Mouse (Mus musculus) embryonic facial prominence, embryonic 11.5 days (tissue): ENCODE measurements at regions not wholly inside any gene's neighbourhood (a gene's known extent, or its start where the extent isn't known, plus 50 kb on each side); places are given as distances from the start of the nearest gene placed in this dataset.
"Not testable (repeated sequence)": the region's sequence is repeated elsewhere in the genome, so short reads cannot be mapped to it uniquely, and the experiment has no call there.

Source experiments
- ATAC-seq: fragments of 200-750 bp; cut with Nextera tagmentation; replicated peaks from 2 replicates; pipeline ENCODE4 v1.8.0; 2017; ENCODE audit warnings: low read depth; ENCODE audit not compliant: insufficient number of reproducible peaks, low FRiP score, low TSS enrichment
- DNase-seq: peaks from one replicate; pipeline ENCODE4 v3.0.0-alpha.2; 2015; ENCODE audit warnings: low spot score
- H3K27ac ChIP-seq: fragments of 300-500 bp; sonication (generic); replicated peaks from 2 replicates; pipeline ENCODE4 v1.5.1; 2014; ENCODE audit warnings: mild to moderate bottlenecking, low read depth, low read length, control low read depth
- H3K27me3 ChIP-seq: fragments of 300-500 bp; sonication (generic); 2 replicates; pipeline ENCODE4 v1.6.1; 2014; ENCODE audit warnings: mild to moderate bottlenecking, low read length, moderate library complexity, mixed read lengths; ENCODE audit not compliant: control insufficient read depth, insufficient read depth
- H3K36me3 ChIP-seq: fragments of 300-500 bp; sonication (generic); replicated peaks from 2 replicates; pipeline ENCODE4 v1.6.1; 2014; ENCODE audit warnings: low read depth, mild to moderate bottlenecking, low read length, moderate library complexity, mixed read lengths; ENCODE audit not compliant: control insufficient read depth, insufficient read depth
- H3K4me1 ChIP-seq: fragments of 300-500 bp; sonication (generic); 2 replicates; pipeline ENCODE4 v1.6.1; 2014; ENCODE audit warnings: low read length, mixed read lengths; ENCODE audit not compliant: control insufficient read depth, insufficient read depth
- H3K4me2 ChIP-seq: fragments of 300-500 bp; sonication (generic); 2 replicates; pipeline ENCODE4 v1.6.1; 2014; ENCODE audit warnings: low read depth, mild to moderate bottlenecking, control low read depth, low read length, moderate library complexity
- H3K4me3 ChIP-seq: fragments of 300-500 bp; sonication (generic); 2 replicates; pipeline ENCODE4 v1.5.1; 2014; ENCODE audit warnings: low read depth, low read length, control low read depth
- H3K9ac ChIP-seq: fragments of 300-500 bp; sonication (generic); replicated peaks from 2 replicates; pipeline ENCODE4 v1.6.1; 2014; ENCODE audit warnings: mild to moderate bottlenecking, control low read depth, low read length
- H3K9me3 ChIP-seq: fragments of 300-500 bp; sonication (generic); replicated peaks from 2 replicates; pipeline ENCODE4 v1.6.1; 2016; ENCODE audit warnings: mild to moderate bottlenecking, low read length, inconsistent platforms, mixed read lengths; ENCODE audit not compliant: control insufficient read depth
- WGBS: fragments of 180-500 bp; shearing (Covaris S2); extraction: QIAGEN DNeasy Blood & Tissue Kit; methylation state at CpG from one replicate; pipeline ENCODE4 v1.1.7; 2014; 5-methylcytosine and 5-hydroxymethylcytosine counted together

DNA sequence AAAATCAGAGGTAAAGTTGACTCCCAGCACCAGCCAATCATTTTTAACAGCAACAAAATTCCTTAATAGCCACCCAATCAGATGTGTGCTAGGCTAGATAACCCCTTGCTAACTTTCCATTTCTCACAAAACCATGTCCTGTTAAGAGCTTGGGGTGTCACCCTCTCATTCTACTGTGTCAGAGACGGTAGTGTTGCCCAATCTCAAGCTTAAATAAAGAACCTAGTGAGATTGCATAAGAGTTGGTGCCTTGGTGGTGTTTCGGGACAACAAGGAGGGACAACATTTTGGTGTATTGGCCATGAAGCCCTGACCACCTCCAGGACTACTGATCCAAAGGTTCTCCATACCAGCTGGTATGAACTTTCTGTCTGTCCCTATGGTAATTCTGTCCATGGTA lies 72.9 kb upstream of the Gm5150 start:
- Histone ChIP-seq H3K4me2 (no peak overlapping the region), H3K27me3 (no peaks in the 10 kb centered on the region), H3K9me3 (no peaks in the 10 kb centered on the region), H3K36me3 (no peaks in the 10 kb centered on the region), H3K27ac (no peak overlapping the region), H3K4me1 (no peaks in the 10 kb centered on the region), H3K9ac (no peak overlapping the region), H3K4me3 (no peak overlapping the region)
- ATAC-seq (no peak), DNase-seq (no peak)
- 82% methylated on average over 2 of the region's 2 CpGs for WGBS

DNA sequence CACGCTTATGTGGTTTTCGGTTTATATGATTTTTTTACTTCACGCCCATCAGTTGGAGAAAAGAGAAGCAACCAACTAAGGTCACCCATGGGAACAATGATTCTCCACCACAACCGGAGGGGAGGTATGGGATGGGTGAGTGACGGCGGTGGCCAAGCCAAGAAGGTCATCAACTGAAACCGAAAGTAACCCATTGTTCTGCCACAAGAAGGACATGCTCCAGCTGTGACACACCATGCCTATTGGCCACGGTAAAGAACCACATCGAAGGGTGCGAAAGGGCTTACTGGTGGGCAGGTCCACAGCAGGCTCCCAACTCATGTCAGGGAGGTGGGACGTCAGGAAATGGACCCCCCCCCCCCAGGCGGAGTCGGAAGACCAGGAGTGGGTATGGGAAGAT lies 65.7 kb upstream of the Gm5150 start:
- Histone ChIP-seq H3K36me3 (no peaks in the 10 kb centered on the region), H3K4me1 (no peaks in the 10 kb centered on the region), H3K4me3 (no peak overlapping the region), H3K27me3 (no peaks in the 10 kb centered on the region), H3K4me2 (no peak overlapping the region), H3K27ac (no peak overlapping the region), H3K9ac (no peak overlapping the region), H3K9me3 (no peaks in the 10 kb centered on the region)
- ATAC-seq (no peak), DNase-seq (no peak)
- WGBS: 91% methylated on average over 13 of the region's 13 CpGs

DNA sequence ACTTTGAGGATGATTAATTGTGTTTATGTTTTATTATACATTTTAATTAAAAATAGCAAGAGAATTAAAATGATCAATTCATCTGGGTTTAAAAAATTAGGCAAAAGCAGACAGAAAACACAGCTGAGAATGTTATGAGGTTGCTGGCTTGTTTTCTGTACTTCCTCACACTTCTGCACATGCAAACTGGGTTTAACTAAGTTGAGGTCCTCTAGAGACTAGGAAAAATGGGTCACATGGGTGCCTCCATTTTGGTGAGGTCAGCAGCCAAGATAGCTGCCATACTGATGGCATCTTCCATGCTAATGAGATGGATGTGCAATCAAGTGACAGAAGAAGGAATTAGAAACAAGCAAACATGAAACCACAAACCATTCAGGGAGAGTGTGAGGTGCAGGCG lies 64.7 kb upstream of the Gm5150 start:
- Histone ChIP-seq H3K4me3 (no peak overlapping the region), H3K4me2 (no peak overlapping the region), H3K27me3 (no peaks in the 10 kb centered on the region), H3K4me1 (no peaks in the 10 kb centered on the region), H3K9ac (no peak overlapping the region), H3K27ac (no peak overlapping the region), H3K9me3 (no peaks in the 10 kb centered on the region), H3K36me3 (no peaks in the 10 kb centered on the region)
- WGBS: 88% methylated on average over 1 of the region's 1 CpGs
- no peak for ATAC-seq
- DNase-seq: no peak

DNA sequence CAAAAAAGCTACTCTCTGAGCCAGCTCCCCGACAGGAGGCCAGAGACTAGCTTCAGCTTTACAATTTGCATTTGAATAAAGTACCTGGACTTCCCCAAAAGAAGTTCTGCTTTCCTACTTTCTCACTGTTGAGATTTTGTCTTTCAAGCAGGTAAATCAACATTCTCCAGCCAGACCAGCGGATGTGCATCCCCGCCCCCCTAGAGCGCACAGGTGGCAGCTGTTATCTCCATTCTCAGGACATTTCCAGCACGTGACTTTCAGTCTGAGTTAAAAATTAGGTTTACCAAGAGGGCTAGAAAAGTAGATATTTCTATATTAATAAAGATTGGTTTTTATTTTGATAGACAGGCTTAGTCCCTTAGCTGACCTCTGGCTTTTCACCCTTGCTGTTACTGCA lies 51.5 kb upstream of the Gm5150 start:
- WGBS: 84% methylated on average over 5 of the region's 5 CpGs

More for the DNA sequence above, 51.5 kb upstream of the Gm5150 start:
- DNase-seq, H3K27ac ChIP-seq, H3K9ac ChIP-seq, H3K4me1 ChIP-seq, ATAC-seq, H3K27me3 ChIP-seq, H3K4me2 ChIP-seq, H3K9me3 ChIP-seq, H3K4me3 ChIP-seq, H3K36me3 ChIP-seq: not testable (repeated sequence)
